Mouse (Mus musculus) activated CD4-positive, CD25-positive, alpha-beta regulatory T cell, adult 9 weeks (primary cell): Measurements from ENCODE around the gene Pdcd11. TPM values are rescaled to one million over a fixed set of nuclear protein-coding genes. Genes with fewer than 3 reads are reported as not detected.

Experiments used
- polyA plus RNA-seq: library from polyadenylated mRNA; unstranded; fragments of 100-300 nt; shearing (Covaris generic); gene quantifications from one replicate; pipeline ENCODE4 v1.2.1, GENCODE M21; 2017

Gene Pdcd11
- 22.1 TPM for polyA plus RNA-seq

GRCm38 (mm10) chr19:47090550-47091156 is at the start of gene Pdcd11, which contains the start of gene Usmg5:
TSS of gene Pdcd11 (plus strand) at chr19:47090768.
TSS of gene Usmg5 (minus strand) at chr19:47090647.

GRCm38 (mm10) chr19:47050271-47051032 is 40.1 kb upstream of the Pdcd11 start, which contains the start of gene Pcgf6:
TSS of gene Pcgf6 (minus strand) at chr19:47050906.

GRCm38 (mm10) chr19:47067096-47067882 is 23.3 kb upstream of the Pdcd11 start, which contains the start of gene Taf5:
TSS of gene Taf5 (plus strand) at chr19:47067746.

GRCm38 (mm10) chr19:47137771-47138421 is 47.3 kb downstream of the Pdcd11 start, which contains the start of gene Calhm2:
TSS of gene Calhm2 (minus strand) at chr19:47138294.

GRCm38 (mm10) chr19:47144154-47144553 is 53.6 kb downstream of the Pdcd11 start, which contains the start of gene Calhm1:
TSS of gene Calhm1 (minus strand) at chr19:47144254.

GRCm38 (mm10) chr19:47157664-47158063 is 67.1 kb downstream of the Pdcd11 start, which contains the start of gene Calhm3:
TSS of gene Calhm3 (minus strand) at chr19:47157764.

GRCm38 (mm10) chr19:47178431-47179271 is 88.1 kb downstream of the Pdcd11 start, which contains the start of gene Neurl1a:
TSS of gene Neurl1a (plus strand) at chr19:47178820.

Other genes with a start within 250 kb of the Pdcd11 start
- not detected for gene Ina, start 76.1 kb upstream of the Pdcd11 start, polyA plus RNA-seq
- 52.6 TPM for gene Nt5c2, start 75.6 kb upstream of the Pdcd11 start, polyA plus RNA-seq
- gene Pcgf6, start 39.9 kb upstream of the Pdcd11 start, polyA plus RNA-seq = 6.4 TPM
- gene Taf5, start 23.0 kb upstream of the Pdcd11 start, polyA plus RNA-seq = 0.90 TPM
- gene Usmg5, start 121 bp upstream of the Pdcd11 start, polyA plus RNA-seq = 423 TPM
- gene Calhm2, start 47.5 kb downstream of the Pdcd11 start, polyA plus RNA-seq = 28.2 TPM
- not detected for gene Calhm1, start 53.5 kb downstream of the Pdcd11 start, polyA plus RNA-seq
- gene Calhm3, start 67.0 kb downstream of the Pdcd11 start, polyA plus RNA-seq = not detected
- gene Neurl1a, start 88.1 kb downstream of the Pdcd11 start, polyA plus RNA-seq = 0.07 TPM